Mouse (Mus musculus): Measurements from ENCODE around the gene Fam198a. TPM values are rescaled to one million over a fixed set of nuclear protein-coding genes. Genes with fewer than 3 reads are reported as not detected.

The Fam198a gene
- polyA plus RNA-seq, 1 experiment from 2014 or later, result 0.37 TPM

- no peak overlapping the region for H3K27ac ChIP-seq (replicated peaks)
- WGBS, result 86% methylated on average over 4 of the region's 4 CpGs
- no peaks in the 10 kb centered on the region for H3K9me3 ChIP-seq
- H3K4me1 ChIP-seq, result no peaks in the 10 kb centered on the region
- no peak for DNase-seq (ENCODE audit: low spot score)
- no peaks in the 10 kb centered on the region for H3K27me3 ChIP-seq (replicated peaks; ENCODE audit: low read depth, poor library complexity, severe bottlenecking)
- no peaks in the 10 kb centered on the region for H3K36me3 ChIP-seq (replicated peaks)
- no peak overlapping the region for H3K4me3 ChIP-seq
Observed at GRCm38 (mm10) chr9:121912786-121913185, 38.0 kb upstream of the Fam198a start.

GRCm38 (mm10) chr9:121914226-121914757, 36.5 kb upstream of the Fam198a start:
- 84% methylated on average over 8 of the region's 8 CpGs for WGBS
- Histone ChIP-seq H3K27ac (replicated peaks) (no peak overlapping the region), H3K36me3 (replicated peaks) (no peaks in the 10 kb centered on the region), H3K4me3 (no peak overlapping the region), H3K4me1 (no peaks in the 10 kb centered on the region), H3K9me3 (no peaks in the 10 kb centered on the region), H3K27me3 (replicated peaks; ENCODE audit: low read depth, poor library complexity, severe bottlenecking) (no peaks in the 10 kb centered on the region)
- DNase-seq (ENCODE audit: low spot score), result no peak

GRCm38 (mm10) chr9:121915056-121915455, 35.7 kb upstream of the Fam198a start:
- Histone ChIP-seq H3K9me3 (no peaks in the 10 kb centered on the region), H3K4me3 (no peak overlapping the region), H3K27me3 (replicated peaks; ENCODE audit: low read depth, poor library complexity, severe bottlenecking) (no peaks in the 10 kb centered on the region), H3K27ac (replicated peaks) (no peak overlapping the region), H3K36me3 (replicated peaks) (no peaks in the 10 kb centered on the region), H3K4me1 (no peaks in the 10 kb centered on the region)
- no peak for DNase-seq (ENCODE audit: low spot score)
- WGBS, result 88% methylated on average over 10 of the region's 10 CpGs

- H3K9me3 ChIP-seq, result no peaks in the 10 kb centered on the region
- H3K27me3 ChIP-seq (replicated peaks; ENCODE audit: low read depth, poor library complexity, severe bottlenecking), result no peaks in the 10 kb centered on the region
- H3K36me3 ChIP-seq (replicated peaks), result no peaks in the 10 kb centered on the region
- no peak within 1 kb of the TSS for H3K4me3 ChIP-seq
- no peak within 1 kb of the TSS for H3K27ac ChIP-seq (replicated peaks)
- DNase-seq (ENCODE audit: low spot score), result no peak
- WGBS, result 87% methylated on average over 8 of the region's 8 CpGs
- no peaks in the 10 kb centered on the region for H3K4me1 ChIP-seq
Observed at GRCm38 (mm10) chr9:121916102-121916501, 34.7 kb upstream of the Fam198a start, which contains the start of gene Cyp8b1. TSS of gene Cyp8b1 (minus strand) at chr9:121916305.

GRCm38 (mm10) chr9:121919027-121919501, 31.7 kb upstream of the Fam198a start:
- no peaks in the 10 kb centered on the region for H3K36me3 ChIP-seq (replicated peaks)
- no peak overlapping the region for H3K4me3 ChIP-seq
- no peaks in the 10 kb centered on the region for H3K4me1 ChIP-seq
- no peaks in the 10 kb centered on the region for H3K27me3 ChIP-seq (replicated peaks; ENCODE audit: low read depth, poor library complexity, severe bottlenecking)
- DNase-seq (ENCODE audit: low spot score), result no peak
- no peak overlapping the region for H3K27ac ChIP-seq (replicated peaks)
- no peaks in the 10 kb centered on the region for H3K9me3 ChIP-seq
- 83% methylated on average over 10 of the region's 10 CpGs for WGBS

- 89% methylated on average over 8 of the region's 8 CpGs for WGBS
- Histone ChIP-seq H3K36me3 (replicated peaks) (no peaks in the 10 kb centered on the region), H3K27ac (replicated peaks) (no peak overlapping the region), H3K4me1 (peaks cover 12% of the 10 kb centered on the region), H3K4me3 (no peak overlapping the region), H3K9me3 (no peaks in the 10 kb centered on the region), H3K27me3 (replicated peaks; ENCODE audit: low read depth, poor library complexity, severe bottlenecking) (no peaks in the 10 kb centered on the region)
- DNase-seq (ENCODE audit: low spot score), result no peak
Observed at GRCm38 (mm10) chr9:121923443-121923842, 27.3 kb upstream of the Fam198a start.

- no peaks in the 10 kb centered on the region for H3K36me3 ChIP-seq (replicated peaks)
- no peak for DNase-seq (ENCODE audit: low spot score)
- no peak overlapping the region for H3K27ac ChIP-seq (replicated peaks)
- H3K4me1 ChIP-seq, result peaks cover 12% of the 10 kb centered on the region
- 80% methylated on average over 5 of the region's 5 CpGs for WGBS
- H3K4me3 ChIP-seq, result no peak overlapping the region
- H3K9me3 ChIP-seq, result no peaks in the 10 kb centered on the region
- H3K27me3 ChIP-seq (replicated peaks; ENCODE audit: low read depth, poor library complexity, severe bottlenecking), result no peaks in the 10 kb centered on the region
Observed at GRCm38 (mm10) chr9:121923906-121924305, 26.9 kb upstream of the Fam198a start.

GRCm38 (mm10) chr9:121924901-121925560, 25.8 kb upstream of the Fam198a start:
- no peaks in the 10 kb centered on the region for H3K9me3 ChIP-seq
- no peaks in the 10 kb centered on the region for H3K27me3 ChIP-seq (replicated peaks; ENCODE audit: low read depth, poor library complexity, severe bottlenecking)
- no peaks in the 10 kb centered on the region for H3K36me3 ChIP-seq (replicated peaks)
- peaks cover 12% of the 10 kb centered on the region for H3K4me1 ChIP-seq
- WGBS, result 91% methylated on average over 9 of the region's 9 CpGs
- no peak overlapping the region for H3K27ac ChIP-seq (replicated peaks)
- DNase-seq (ENCODE audit: low spot score), result no peak
- H3K4me3 ChIP-seq, result no peak overlapping the region

GRCm38 (mm10) chr9:121925959-121926358, 24.8 kb upstream of the Fam198a start:
- no peaks in the 10 kb centered on the region for H3K27me3 ChIP-seq (replicated peaks; ENCODE audit: low read depth, poor library complexity, severe bottlenecking)
- peaks cover 12% of the 10 kb centered on the region for H3K4me1 ChIP-seq
- no peak overlapping the region for H3K4me3 ChIP-seq
- WGBS, result 78% methylated on average over 8 of the region's 8 CpGs
- no peaks in the 10 kb centered on the region for H3K36me3 ChIP-seq (replicated peaks)
- H3K27ac ChIP-seq (replicated peaks), result no peak overlapping the region
- H3K9me3 ChIP-seq, result no peaks in the 10 kb centered on the region
- DNase-seq (ENCODE audit: low spot score), result no peak

GRCm38 (mm10) chr9:121926634-121927405, 24.0 kb upstream of the Fam198a start:
- no peak overlapping the region for H3K4me3 ChIP-seq
- DNase-seq (ENCODE audit: low spot score), result no peak
- WGBS, result 62% methylated on average over 11 of the region's 11 CpGs
- peaks cover 12% of the 10 kb centered on the region for H3K4me1 ChIP-seq
- H3K9me3 ChIP-seq, result no peaks in the 10 kb centered on the region
- no peaks in the 10 kb centered on the region for H3K27me3 ChIP-seq (replicated peaks; ENCODE audit: low read depth, poor library complexity, severe bottlenecking)
- no peak overlapping the region for H3K27ac ChIP-seq (replicated peaks)
- no peaks in the 10 kb centered on the region for H3K36me3 ChIP-seq (replicated peaks)

- WGBS, result 74% methylated on average over 7 of the region's 7 CpGs
- Histone ChIP-seq H3K27me3 (replicated peaks; ENCODE audit: low read depth, poor library complexity, severe bottlenecking) (no peaks in the 10 kb centered on the region), H3K27ac (replicated peaks) (no peak overlapping the region), H3K4me1 (peaks cover 12% of the 10 kb centered on the region), H3K36me3 (replicated peaks) (no peaks in the 10 kb centered on the region), H3K9me3 (no peaks in the 10 kb centered on the region), H3K4me3 (no peak overlapping the region)
- DNase-seq (ENCODE audit: low spot score), result no peak
Observed at GRCm38 (mm10) chr9:121927721-121928120, 23.1 kb upstream of the Fam198a start.

GRCm38 (mm10) chr9:121928498-121928897, 22.3 kb upstream of the Fam198a start:
- Histone ChIP-seq H3K9me3 (no peaks in the 10 kb centered on the region), H3K4me1 (peaks cover 12% of the 10 kb centered on the region), H3K4me3 (no peak overlapping the region), H3K27me3 (replicated peaks; ENCODE audit: low read depth, poor library complexity, severe bottlenecking) (no peaks in the 10 kb centered on the region), H3K27ac (replicated peaks) (no peak overlapping the region), H3K36me3 (replicated peaks) (no peaks in the 10 kb centered on the region)
- DNase-seq (ENCODE audit: low spot score), result peak; percentile 55
- WGBS, result 13% methylated on average over 2 of the region's 2 CpGs
